Mouse (Mus musculus): ENCODE measurements around the gene Prkag2. TPM values are rescaled to one million over a fixed set of nuclear protein-coding genes. Genes with fewer than 3 reads are reported as not detected.

The Prkag2 gene
- polyA plus RNA-seq, 1 experiment = 27.7 TPM

DNA sequence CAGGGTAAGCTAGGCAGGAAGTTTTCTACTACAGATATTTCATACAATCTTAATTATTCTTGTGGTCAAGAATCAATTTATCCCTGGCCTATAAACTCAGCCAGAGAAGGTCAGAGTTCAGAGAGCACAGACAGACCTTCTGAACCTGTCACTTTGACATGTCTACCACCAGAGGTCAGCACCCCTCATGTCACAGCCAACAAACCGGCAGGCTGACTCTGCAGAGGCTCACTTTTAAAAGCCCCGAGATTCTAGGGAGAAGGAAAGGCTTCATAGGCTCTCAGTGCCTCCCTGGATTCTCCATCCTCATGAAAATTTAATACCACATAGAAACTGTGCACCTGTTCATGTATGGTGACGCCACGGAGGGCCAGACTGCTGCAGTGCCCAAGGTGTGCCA, 197.6 kb downstream of the Prkag2 start:
- no peak overlapping the region for H3K4me3 ChIP-seq (ENCODE audit: insufficient read depth, low read length)
- no peak overlapping the region for H3K27ac ChIP-seq (ENCODE audit: insufficient read depth, low read depth, low read length)
- TF ChIP-seq CTCF (IDR thresholded peaks at IDR 0.05; ENCODE audit: low read depth, low read length) (peak; percentile 36; the same call in 1 of the 2 replicates), POLR2A (IDR thresholded peaks at IDR 0.05; ENCODE audit: borderline replicate concordance, low read depth, low read length) (no peak)

DNA sequence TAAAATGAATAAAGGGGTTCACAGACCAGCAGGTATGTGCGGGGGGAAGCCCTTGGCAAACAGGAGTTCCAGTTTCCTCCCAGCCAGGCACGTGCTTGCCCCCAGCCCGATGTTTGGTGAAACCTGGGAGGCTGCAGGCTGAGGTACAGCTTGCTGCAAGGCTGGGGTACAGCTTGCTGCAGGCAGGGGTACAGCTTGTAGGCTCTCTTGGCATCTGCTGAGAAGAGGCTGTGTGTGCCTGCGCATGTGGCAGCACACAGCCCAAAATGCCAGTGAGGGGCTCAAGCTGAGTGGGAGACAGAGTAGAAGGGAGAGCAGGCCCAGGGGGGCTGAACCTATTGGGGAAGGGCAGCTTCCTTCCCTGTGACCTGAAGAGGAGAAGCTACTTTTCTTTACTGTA, 204.8 kb downstream of the Prkag2 start:
- no peak for TF ChIP-seq POLR2A (IDR thresholded peaks at IDR 0.05; ENCODE audit: borderline replicate concordance, low read depth, low read length)
- TF ChIP-seq CTCF (IDR thresholded peaks at IDR 0.05; ENCODE audit: low read depth, low read length) = no peak
- H3K4me3 ChIP-seq (ENCODE audit: insufficient read depth, low read length) = no peak overlapping the region
- H3K4me1 ChIP-seq (ENCODE audit: control insufficient read depth, insufficient read depth, low read length) = peaks cover 13% of the 10 kb centered on the region
- no peak overlapping the region for H3K27ac ChIP-seq (ENCODE audit: insufficient read depth, low read depth, low read length)

More for the DNA sequence above, 197.6 kb downstream of the Prkag2 start:
- no peaks in the 10 kb centered on the region for H3K4me1 ChIP-seq (ENCODE audit: control insufficient read depth, insufficient read depth, low read length)

DNA sequence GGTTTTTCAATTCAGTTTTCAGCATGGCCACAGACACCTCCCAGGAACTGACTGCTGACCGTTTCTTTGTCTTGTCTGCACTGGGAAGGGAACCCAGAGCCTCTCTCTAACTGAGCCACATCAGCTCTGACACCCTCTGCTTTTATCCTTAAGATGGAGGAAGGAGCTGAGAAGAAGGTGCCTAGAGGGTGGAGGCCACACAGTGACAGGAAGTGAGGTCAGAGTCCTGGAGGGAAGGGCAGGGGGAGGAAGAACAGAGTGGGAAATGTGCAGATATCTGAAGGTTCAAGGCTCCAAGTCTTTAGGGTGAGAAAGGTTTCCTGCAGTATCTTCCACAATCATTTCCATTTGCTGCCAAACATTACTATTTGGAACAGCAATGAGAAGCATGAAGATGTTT, 205.6 kb downstream of the Prkag2 start:
- Histone ChIP-seq H3K4me1 (ENCODE audit: control insufficient read depth, insufficient read depth, low read length) (peaks cover 13% of the 10 kb centered on the region), H3K4me3 (ENCODE audit: insufficient read depth, low read length) (no peak overlapping the region), H3K27ac (ENCODE audit: insufficient read depth, low read depth, low read length) (no peak overlapping the region)
- TF ChIP-seq CTCF (IDR thresholded peaks at IDR 0.05; ENCODE audit: low read depth, low read length) (no peak), POLR2A (IDR thresholded peaks at IDR 0.05; ENCODE audit: borderline replicate concordance, low read depth, low read length) (no peak)

DNA sequence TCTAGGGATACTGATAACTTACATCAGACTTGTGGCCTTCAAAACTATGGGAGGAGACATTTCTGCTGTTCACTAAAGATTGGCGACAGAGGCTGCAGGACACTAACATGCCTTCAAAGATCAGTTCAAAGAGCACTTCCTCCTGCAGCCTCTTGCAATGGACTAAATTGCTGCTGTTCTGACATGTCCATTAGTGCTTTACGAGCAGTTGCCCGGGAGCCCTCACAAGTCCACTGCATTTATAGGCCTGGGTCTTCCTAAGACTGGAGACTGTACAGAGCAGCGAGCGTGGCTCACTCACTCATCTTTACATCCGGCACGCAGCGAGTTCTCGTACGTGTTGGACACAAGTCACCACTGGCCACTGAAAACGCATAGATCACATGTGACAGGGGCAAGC, 208.0 kb downstream of the Prkag2 start:
- H3K4me3 ChIP-seq (ENCODE audit: insufficient read depth, low read length) = no peak overlapping the region
- H3K4me1 ChIP-seq (ENCODE audit: control insufficient read depth, insufficient read depth, low read length) = peaks cover 13% of the 10 kb centered on the region
- TF ChIP-seq POLR2A (IDR thresholded peaks at IDR 0.05; ENCODE audit: borderline replicate concordance, low read depth, low read length) (no peak), CTCF (IDR thresholded peaks at IDR 0.05; ENCODE audit: low read depth, low read length) (no peak)
- no peak overlapping the region for H3K27ac ChIP-seq (ENCODE audit: insufficient read depth, low read depth, low read length)

DNA sequence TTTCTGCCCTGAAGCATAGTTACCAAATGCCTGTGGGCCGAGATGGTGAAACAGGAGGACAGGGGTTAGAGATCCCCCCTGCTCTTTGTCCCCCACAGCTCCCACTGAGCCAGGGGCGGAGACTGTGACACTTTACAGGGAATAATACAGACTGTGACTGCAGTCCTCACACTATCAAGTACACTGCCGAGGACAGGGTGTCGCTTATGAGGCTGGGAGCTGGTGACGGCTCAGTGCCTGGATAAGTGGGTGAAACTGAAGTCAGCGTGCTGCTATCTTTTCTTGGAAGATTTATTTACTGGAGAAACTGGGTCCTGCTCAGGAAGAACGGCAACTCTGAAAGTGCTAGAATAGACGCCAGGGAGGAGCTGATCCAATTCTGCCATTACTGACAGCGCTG, 210.6 kb downstream of the Prkag2 start:
- H3K27ac ChIP-seq (ENCODE audit: insufficient read depth, low read depth, low read length) = no peak overlapping the region
- H3K4me1 ChIP-seq (ENCODE audit: control insufficient read depth, insufficient read depth, low read length) = peaks cover 5% of the 10 kb centered on the region
- H3K4me3 ChIP-seq (ENCODE audit: insufficient read depth, low read length) = no peak overlapping the region
- TF ChIP-seq POLR2A (IDR thresholded peaks at IDR 0.05; ENCODE audit: borderline replicate concordance, low read depth, low read length) (no peak), CTCF (IDR thresholded peaks at IDR 0.05; ENCODE audit: low read depth, low read length) (no peak)

DNA sequence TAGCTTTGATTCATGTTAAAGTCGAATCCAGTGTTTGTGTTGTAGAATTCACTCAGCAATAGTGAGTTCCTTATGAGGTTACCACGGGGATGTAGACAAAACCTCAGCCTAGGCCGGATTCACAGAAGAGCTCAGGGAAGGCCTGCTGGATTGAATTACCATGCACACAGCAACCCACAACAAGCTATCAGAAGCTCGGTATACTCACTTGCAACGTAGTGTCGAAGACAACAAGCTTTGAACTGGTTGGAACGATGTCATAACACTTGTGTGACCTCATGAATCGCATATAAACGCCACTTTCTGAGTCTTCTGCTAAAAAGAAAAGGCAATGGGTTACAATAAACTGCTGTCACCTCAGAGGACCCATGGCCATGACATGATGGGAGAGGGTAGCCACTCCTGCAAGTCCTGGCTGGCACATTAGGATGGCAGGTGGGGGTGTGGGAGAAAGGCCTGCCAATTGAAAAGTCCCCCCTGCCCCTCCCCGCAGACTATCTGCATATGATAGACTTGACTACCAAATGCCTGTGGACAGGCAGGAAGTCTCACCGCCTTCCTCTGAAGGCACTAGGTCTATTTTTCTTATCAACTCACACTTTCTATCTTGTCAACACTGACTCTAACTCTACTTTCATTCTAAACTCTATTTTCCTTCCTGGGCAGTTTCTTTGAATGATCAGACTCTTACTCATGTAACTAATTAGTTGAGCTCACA, 211.4 kb downstream of the Prkag2 start:
- no peak overlapping the region for H3K27ac ChIP-seq (ENCODE audit: insufficient read depth, low read depth, low read length)
- H3K4me3 ChIP-seq (ENCODE audit: insufficient read depth, low read length) = no peak overlapping the region
- TF ChIP-seq CTCF (IDR thresholded peaks at IDR 0.05; ENCODE audit: low read depth, low read length) = no peak
- TF ChIP-seq POLR2A (IDR thresholded peaks at IDR 0.05; ENCODE audit: borderline replicate concordance, low read depth, low read length) = no peak
- H3K4me1 ChIP-seq (ENCODE audit: control insufficient read depth, insufficient read depth, low read length) = no peaks in the 10 kb centered on the region

DNA sequence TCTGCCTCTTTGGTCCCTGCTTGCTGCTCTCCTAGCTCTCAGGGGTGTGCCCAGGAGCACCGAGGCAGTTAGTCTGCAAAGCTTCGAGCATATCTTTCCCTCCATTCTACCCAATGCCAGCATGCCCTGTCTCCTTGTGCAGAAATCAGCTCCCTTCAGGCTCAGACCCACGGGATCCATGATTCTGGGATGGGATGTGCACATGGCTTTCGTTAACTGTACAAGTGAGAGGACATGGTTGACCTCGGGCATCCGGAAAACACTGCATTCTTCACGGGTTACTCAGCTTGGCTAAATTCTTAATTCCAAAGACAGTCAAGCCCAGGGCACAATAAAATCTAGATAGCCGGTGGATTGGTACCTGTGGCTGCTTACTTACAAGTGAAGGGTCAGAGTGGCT, 213.2 kb downstream of the Prkag2 start:
- TF ChIP-seq POLR2A (IDR thresholded peaks at IDR 0.05; ENCODE audit: borderline replicate concordance, low read depth, low read length) (no peak), CTCF (IDR thresholded peaks at IDR 0.05; ENCODE audit: low read depth, low read length) (no peak)
- H3K27ac ChIP-seq (ENCODE audit: insufficient read depth, low read depth, low read length) = no peak overlapping the region
- H3K4me1 ChIP-seq (ENCODE audit: control insufficient read depth, insufficient read depth, low read length) = no peaks in the 10 kb centered on the region
- H3K4me3 ChIP-seq (ENCODE audit: insufficient read depth, low read length) = no peak overlapping the region

DNA sequence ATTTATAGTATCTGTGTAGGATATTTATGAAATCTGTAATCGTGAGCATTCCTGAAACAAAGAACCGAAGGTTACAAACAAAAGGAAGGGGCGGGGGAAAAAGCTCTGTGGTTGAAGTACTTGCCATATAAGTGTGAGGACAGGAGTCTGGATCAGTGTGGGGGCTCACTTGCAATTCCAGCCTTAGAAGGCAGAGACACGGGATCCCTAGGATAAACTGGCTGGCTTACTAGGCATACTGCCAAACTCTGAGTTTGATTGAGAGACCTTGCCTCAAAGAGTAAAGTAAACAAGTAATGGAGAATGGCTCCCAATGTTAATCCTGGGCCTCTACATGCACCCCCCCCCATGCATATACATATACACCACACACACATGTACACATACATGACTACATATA, 221.7 kb downstream of the Prkag2 start:
- H3K4me3 ChIP-seq (ENCODE audit: insufficient read depth, low read length) = no peak overlapping the region
- TF ChIP-seq POLR2A (IDR thresholded peaks at IDR 0.05; ENCODE audit: borderline replicate concordance, low read depth, low read length) = no peak
- no peak for TF ChIP-seq CTCF (IDR thresholded peaks at IDR 0.05; ENCODE audit: low read depth, low read length)
- peaks cover 26% of the 10 kb centered on the region for H3K4me1 ChIP-seq (ENCODE audit: control insufficient read depth, insufficient read depth, low read length)
- H3K27ac ChIP-seq (ENCODE audit: insufficient read depth, low read depth, low read length) = no peak overlapping the region

DNA sequence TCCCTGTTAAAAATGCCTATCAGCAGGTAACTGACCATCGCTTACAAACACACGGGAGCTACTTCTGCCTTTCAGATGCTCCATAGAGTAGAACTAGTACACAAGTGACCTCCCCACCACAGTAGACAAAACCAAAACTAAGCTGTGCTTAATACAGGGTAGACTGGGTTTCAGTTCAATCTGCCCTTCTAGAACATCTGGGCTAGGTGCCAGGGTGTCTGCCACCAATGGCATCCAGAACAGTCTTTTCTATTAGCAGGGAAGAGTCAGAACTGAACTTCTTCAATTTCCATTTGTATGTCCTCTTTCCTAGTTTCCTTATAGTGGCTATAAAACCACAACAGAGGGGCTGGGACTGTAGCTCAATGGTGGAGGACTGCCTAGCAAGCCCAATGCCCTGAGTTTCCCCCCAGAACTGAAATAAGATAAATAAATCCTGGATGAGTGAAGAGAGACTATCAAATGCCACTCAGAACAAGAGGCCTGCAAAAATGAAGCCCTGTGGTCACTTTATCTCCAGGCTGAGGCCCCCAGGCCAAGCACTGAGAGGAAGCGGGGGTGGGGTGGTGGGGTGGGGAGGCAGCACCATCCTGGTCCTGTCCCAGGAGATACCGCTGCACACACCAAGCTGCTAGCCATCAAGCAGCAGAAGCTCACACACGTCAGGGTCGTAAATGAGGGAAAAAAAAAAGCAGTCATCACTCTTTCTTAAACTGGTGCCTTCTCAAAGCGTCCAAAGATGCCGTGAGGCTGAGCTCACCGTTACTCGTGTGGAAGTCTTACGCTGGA, 222.4 kb downstream of the Prkag2 start:
- H3K27ac ChIP-seq (ENCODE audit: insufficient read depth, low read depth, low read length) = peak overlapping the region; percentile 19; the same call in 1 of the 2 replicates
- TF ChIP-seq CTCF (IDR thresholded peaks at IDR 0.05; ENCODE audit: low read depth, low read length) = no peak
- no peak for TF ChIP-seq POLR2A (IDR thresholded peaks at IDR 0.05; ENCODE audit: borderline replicate concordance, low read depth, low read length)
- H3K4me1 ChIP-seq (ENCODE audit: control insufficient read depth, insufficient read depth, low read length) = peaks cover 26% of the 10 kb centered on the region
- no peak overlapping the region for H3K4me3 ChIP-seq (ENCODE audit: insufficient read depth, low read length)

DNA sequence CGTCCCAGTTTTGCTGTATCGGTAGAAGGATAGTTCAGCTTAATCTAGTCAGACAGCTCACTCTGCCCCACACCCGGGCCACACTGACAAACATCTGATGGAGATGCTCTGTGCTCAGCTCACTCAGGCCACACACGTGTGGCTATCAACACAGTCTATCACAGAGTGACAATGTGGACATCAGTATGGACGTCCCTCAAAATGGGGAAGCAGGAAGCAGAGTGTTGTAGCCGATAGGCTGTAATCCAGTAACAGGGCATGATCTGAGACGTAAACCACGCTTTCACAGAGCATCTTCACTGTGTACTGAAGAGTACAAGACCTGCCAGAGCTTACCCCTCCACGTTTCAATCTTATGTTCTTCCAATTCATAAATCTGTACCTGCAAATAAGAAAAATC, 223.8 kb downstream of the Prkag2 start:
- H3K4me1 ChIP-seq (ENCODE audit: control insufficient read depth, insufficient read depth, low read length) = peaks cover 30% of the 10 kb centered on the region
- no peak overlapping the region for H3K4me3 ChIP-seq (ENCODE audit: insufficient read depth, low read length)
- H3K27ac ChIP-seq (ENCODE audit: insufficient read depth, low read depth, low read length) = no peak overlapping the region
- TF ChIP-seq CTCF (IDR thresholded peaks at IDR 0.05; ENCODE audit: low read depth, low read length) (no peak), POLR2A (IDR thresholded peaks at IDR 0.05; ENCODE audit: borderline replicate concordance, low read depth, low read length) (no peak)
